Mouse (Mus musculus): ENCODE data around the gene Ndufa10.
"Not testable (repeated sequence)": the region's sequence is repeated elsewhere in the genome, so short reads cannot be mapped to it uniquely, and the experiment has no call there.

The Ndufa10 gene

DNA sequence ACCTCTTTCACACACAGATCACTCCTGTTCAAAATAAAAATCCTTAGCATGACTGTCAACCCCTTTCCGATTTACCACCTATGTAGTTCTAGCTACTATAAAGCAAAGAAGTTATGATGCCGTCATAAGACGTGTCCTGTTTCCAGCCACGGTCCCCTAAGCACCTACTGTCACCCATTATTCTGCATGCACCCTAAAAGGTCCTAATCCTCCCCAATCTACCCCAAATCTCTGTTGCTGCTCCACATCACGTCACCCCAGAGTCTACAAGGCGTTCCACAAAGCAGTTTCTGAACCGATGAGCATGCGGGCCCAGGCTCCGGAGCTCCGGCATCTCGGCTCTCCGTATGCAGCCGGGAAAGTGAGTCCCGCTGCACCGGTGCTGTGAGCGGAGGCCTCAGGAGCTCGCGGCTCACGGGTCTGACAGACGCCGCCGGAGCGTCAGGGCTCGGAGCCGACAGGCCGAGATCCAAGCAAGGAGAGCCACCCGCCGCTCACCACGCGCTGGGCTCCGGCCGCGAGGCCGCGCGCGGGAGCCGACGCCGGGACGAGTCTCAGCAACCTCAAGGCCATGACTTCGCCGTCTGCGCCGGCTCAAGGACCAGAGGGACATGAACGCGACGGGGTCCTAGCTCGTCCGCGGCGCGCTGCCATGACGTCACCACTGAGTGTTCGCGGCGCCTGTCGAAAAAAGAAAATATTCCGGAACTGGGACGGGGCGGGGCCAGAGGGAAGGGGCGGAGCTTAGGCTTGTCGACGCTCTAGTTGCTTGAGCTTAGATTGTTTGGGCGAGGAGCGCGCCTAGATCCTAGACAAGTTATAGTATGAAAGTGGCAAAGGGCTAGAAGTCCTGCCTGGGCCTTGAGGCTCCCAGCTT, at the start of gene Ndufa10:
Gene Ndufa10, minus strand, starts transcription at position 696 of the 877 bp plus-strand sequence.
- DNase-seq: peak; percentile 88 to 94

DNA sequence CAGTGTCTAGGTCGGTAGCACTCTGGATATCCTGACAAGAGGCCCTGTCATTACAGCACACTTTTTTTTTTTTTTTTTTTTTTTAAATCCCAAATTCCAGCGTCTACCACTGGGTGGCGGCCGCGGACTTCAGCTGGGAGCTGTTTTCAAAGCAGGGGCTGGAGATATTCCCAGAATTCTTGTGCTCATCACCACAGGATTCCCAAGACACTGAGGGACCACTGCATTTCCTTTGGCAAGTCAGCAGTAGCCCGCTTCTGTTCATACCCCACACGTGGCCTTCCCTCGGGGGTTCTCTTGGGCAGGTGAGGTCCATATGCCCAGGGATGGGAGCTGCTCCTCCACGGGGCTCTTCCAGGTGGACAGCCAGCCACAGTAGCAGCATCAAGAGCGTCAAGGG, 47.7 kb upstream of the Ndufa10 start:
- DNase-seq: peak in 1 of 2 experiments; percentile 7

GRCm38 (mm10) chr1:92519046-92519445, 45.4 kb upstream of the Ndufa10 start:
- DNase-seq: no peak

- no peak for DNase-seq
Measured at GRCm38 (mm10) chr1:92518561-92518960, 44.9 kb upstream of the Ndufa10 start, which contains the start of gene Olfr1414. Olfr1414 (minus strand) TSS chr1:92518661.

GRCm38 (mm10) chr1:92515390-92515789, 41.7 kb upstream of the Ndufa10 start:
- DNase-seq: no peak

- not testable (repeated sequence) for DNase-seq
Measured at GRCm38 (mm10) chr1:92511646-92512045, 38.0 kb upstream of the Ndufa10 start.

DNA sequence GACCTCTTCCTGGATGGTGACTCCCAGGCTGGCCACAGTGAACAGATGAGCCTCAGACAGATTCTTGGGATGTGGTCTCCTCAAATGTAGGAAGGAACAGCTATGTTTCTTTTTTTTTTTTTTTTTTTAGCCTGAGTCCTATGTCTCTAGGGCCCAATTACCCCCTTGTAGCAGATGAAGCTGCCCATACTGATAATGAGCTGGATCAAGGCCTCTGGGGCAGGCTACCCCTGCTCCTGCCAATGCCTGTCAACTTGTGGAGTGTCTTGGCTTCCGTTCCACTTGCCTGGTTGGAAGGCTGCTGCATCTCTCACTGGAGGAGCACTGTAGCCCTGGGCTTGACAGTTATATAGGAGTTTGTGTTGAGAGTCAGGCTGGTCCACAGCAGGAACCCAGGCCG, 22.3 kb upstream of the Ndufa10 start, which contains the start of gene Olfr1415:
Gene Olfr1415, minus strand, starts transcription at position 101 of the 400 bp plus-strand sequence.
- DNase-seq: no peak

DNA sequence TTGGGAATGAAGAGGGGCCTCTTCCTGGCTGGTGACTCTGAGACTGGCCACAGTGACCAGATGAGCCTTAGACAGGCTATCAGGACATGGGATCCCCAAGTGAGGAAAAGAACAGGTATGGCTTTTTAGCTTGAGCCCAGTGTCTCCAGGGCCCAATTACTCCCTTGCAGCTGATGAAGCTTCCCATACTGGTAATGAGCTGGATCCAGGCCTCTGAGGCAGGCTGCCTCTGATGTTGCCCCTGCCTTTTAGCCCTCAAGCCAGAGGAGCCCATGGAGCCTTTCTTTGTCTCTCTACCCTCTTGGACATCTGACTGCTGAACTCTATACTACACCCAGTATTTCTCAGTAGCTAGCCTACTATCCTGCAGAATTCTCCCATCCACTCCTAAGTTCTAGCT, 11.4 kb upstream of the Ndufa10 start, which contains the start of gene Olfr1416:
Gene Olfr1416, minus strand, starts transcription at position 101 of the 400 bp plus-strand sequence.
- DNase-seq: no peak

- DNase-seq: no peak
Measured at GRCm38 (mm10) chr1:92474066-92474578, 462 bp upstream of the Ndufa10 start.

GRCm38 (mm10) chr1:92468891-92469290, 4.8 kb downstream of the Ndufa10 start:
- no peak for DNase-seq

DNA sequence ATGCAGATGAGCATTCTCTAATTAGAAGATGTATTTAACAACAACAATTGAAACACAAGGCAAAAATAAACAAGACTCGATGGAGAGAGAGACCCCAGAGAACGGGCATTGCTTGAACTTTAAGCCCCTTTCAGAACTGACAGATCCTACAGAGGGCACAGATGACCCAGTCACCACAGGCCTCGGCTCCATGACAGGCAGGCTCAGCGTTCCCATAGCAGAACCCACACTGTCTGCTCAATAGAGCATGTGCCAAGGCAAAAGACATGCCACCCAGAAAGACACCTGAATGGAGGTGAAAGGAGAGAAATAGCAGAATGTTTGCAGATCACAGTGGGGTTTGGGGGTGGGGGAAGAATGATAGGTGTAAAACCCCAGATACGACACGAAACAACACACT, 15.2 kb downstream of the Ndufa10 start:
- DNase-seq: no peak

DNA sequence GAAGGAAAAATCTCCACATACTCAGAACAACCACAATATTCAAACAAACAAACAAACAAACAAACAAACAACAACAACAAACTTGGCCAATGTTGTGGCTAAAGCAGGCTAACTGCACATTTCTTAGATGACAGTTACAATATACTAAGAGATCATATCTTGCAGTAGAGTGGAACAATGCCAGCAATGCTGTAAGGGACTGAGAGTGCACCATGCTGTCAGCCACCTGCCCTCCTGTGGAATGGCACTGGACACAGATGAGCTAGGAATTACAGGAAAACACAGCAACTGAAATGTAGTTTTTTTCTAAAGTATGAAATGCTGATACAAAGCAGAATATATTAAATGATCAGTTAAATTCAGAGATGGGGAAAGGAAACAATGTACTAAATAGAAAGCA, 15.9 kb downstream of the Ndufa10 start:
- no peak for DNase-seq

DNA sequence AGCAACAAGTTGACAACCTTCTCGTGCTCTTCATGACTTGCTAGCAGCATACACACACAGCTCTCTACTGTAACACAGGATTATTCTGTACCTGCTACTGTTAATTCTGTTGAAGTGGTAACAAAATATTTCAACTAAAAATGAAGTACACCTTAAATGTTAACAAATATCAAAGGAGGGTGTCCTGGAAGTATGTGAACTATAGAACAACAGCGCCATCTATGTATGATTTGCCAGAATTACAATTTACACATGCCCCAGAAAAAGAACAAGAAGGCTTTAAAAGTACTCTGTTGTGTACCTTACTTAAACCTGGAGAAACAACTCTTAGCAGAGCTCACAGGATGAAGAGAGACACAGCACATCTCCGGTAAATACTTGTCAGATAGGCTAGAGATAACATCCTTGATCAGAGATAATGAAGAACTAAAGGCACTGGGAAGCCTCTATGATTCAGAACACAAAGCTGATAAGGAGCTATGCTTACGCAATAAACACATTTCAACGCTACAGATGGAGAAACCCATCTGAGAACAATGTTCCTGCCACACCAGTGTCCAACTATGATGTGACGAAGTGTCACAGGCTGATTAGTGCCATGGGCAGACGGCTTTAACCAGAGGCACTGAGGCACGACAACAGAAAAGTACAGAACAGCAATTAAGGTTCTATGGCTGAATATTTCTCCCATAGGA, 19.8 kb downstream of the Ndufa10 start:
- no peak for DNase-seq

- no peak for DNase-seq
Measured at GRCm38 (mm10) chr1:92448293-92448692, 25.4 kb downstream of the Ndufa10 start.

GRCm38 (mm10) chr1:92441453-92442063, 32.1 kb downstream of the Ndufa10 start:
- DNase-seq: no peak

GRCm38 (mm10) chr1:92440066-92440750, 33.5 kb downstream of the Ndufa10 start:
- no peak for DNase-seq

GRCm38 (mm10) chr1:92437678-92438271, 35.9 kb downstream of the Ndufa10 start:
- peak in 1 of 2 experiments; percentile 9 for DNase-seq

- no peak for DNase-seq
Measured at GRCm38 (mm10) chr1:92436831-92437321, 36.8 kb downstream of the Ndufa10 start.

DNA sequence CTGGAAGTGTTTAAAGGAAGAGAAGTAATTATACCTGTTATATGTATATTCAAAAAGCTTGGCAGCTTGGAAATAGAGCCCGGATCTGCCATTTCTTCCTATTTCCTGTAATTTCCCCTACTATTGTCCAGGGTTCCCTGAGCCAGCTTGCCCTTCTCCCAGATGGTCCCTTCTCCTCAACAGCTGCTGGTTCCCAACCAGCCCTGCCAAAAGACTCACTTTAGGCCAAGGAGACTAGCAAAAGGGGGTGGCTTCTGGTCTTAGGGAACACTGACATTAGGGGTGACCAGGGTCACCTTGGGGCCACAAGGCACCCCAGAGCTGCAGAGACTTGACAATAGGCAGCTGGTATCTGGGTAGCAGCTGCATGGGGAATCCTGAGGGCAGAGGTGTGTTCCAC, 38.7 kb downstream of the Ndufa10 start:
- no peak for DNase-seq

GRCm38 (mm10) chr1:92432791-92433190, 40.9 kb downstream of the Ndufa10 start:
- DNase-seq: no peak

GRCm38 (mm10) chr1:92432098-92432497, 41.6 kb downstream of the Ndufa10 start:
- no peak for DNase-seq

GRCm38 (mm10) chr1:92431420-92431819, 42.2 kb downstream of the Ndufa10 start:
- DNase-seq: no peak

Data from kidney, adult 8-10 months (tissue).